Mouse (Mus musculus): Measurements from ENCODE around the gene C2.

Gene C2

GRCm38 (mm10) chr17:34898160-34898586 is at the start of gene C2, which contains the start of gene Ehmt2:
C2 (minus strand) TSS chr17:34898265.
Ehmt2 (plus strand) TSS chr17:34898469.
- DNase-seq, result peak; percentile 66 to 89

GRCm38 (mm10) chr17:34947606-34948005 is 49.5 kb upstream of the C2 start:
- peak; percentile 77 for DNase-seq

DNA sequence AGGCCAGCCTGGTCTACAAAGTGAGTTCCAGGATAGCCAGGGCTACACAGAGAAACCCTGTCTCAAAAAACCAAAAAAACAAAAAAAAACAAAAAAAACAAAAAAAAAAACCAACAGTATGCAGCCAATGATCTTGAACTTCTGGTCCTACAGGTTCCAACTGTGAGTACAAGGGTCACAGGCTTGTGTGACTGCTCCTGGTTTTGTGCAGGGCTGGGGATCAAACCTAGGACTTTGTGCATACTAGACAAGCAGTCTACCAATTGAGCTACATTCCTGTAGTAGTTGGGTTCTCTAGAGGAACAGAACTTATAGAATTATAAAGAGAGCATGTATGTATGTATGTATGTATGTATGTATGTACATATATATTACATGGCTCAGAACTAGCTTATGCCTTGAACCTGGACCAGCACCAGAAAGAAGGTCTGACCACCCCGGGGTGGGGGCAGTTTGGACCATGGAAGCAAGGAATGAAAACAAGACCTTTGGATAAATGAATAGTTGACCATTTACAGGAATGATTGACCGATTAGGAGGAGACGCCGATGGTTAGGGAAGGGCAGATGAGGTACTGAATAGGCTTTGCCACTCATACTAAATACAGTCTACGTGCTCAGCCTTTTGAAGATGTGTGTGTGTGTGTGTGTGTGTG is 48.5 kb upstream of the C2 start:
- DNase-seq, result peak; percentile 73 to 78

DNA sequence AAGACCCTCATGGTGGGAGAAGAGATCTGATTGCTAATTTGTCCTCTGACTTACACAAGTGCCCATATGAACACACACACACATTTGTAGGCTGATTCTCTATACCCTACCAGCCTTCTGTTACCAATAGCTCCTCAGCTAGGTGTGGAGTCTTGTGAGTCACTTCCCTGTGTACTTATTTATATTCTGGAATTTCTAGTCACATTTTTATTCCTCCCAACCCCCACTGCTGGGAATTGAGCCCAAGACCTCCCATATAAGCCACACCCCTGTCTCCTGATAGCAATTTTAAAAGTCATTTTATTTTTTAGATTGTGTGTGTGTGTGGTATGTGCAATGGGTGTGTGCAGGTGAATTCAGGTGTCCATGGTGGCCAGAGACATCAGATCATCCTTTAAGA is 46.3 kb upstream of the C2 start:
- peak; percentile 60 to 65 for DNase-seq

GRCm38 (mm10) chr17:34943128-34943815 is 45.2 kb upstream of the C2 start:
- DNase-seq, result peak; percentile 48 to 71

GRCm38 (mm10) chr17:34941344-34942041 is 43.4 kb upstream of the C2 start:
- peak in 1 of 2 experiments; percentile 49 for DNase-seq

DNA sequence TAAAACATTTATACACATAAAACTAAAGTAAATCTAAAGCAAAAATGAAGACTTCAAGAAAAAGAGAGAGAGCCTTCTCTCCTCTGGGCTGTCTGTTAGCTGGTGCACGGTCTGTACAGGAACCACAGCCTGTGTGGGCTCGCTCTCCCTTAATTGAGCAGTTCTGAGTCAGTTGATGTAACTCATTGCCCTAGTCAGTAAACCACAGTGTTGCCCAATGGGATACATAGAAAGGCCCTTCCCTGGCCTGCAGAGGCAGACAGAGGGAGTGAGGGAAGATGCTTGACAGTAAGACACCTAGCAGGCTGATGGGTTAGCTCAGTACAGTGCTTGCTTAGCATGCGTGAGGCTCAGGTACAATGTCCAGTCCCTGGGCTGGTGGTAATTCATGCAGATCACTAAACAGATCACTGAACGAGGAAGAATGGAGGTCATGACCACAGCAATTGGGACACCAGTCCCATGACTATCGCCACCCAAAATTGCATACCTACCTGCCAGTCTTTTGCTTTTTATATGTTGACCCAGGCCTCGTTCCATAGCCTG is 40.0 kb upstream of the C2 start:
- peak; percentile 70 to 79 for DNase-seq

DNA sequence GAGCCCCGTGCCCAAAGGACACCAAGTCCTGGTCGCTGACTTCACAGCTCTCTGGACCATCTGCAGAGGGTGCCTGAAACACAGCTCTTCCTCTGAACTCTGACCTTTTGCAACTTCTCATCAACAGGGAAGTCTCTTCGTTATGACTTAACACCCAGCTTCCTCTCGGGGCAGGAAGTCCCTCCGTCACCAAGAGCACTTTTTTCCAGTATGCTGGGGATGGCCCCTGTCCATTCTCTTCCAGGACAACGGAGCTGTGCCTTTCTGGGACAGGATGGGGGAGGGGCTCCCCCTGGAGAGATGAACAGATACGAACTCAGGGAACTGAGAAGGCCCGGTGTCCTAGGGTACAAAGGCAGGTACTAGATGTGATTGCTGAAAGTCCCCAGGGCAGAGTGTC is 36.8 kb upstream of the C2 start:
- peak; percentile 56 to 72 for DNase-seq

GRCm38 (mm10) chr17:34934031-34934430 is 36.0 kb upstream of the C2 start:
- peak; percentile 79 to 80 for DNase-seq

- no peak for DNase-seq
These were observed 34.2 kb upstream of the C2 start for GRCm38 (mm10) chr17:34932287-34932686.

- peak in 1 of 2 experiments; percentile 56 for DNase-seq
These were observed 33.7 kb upstream of the C2 start for GRCm38 (mm10) chr17:34931735-34932098.

DNA sequence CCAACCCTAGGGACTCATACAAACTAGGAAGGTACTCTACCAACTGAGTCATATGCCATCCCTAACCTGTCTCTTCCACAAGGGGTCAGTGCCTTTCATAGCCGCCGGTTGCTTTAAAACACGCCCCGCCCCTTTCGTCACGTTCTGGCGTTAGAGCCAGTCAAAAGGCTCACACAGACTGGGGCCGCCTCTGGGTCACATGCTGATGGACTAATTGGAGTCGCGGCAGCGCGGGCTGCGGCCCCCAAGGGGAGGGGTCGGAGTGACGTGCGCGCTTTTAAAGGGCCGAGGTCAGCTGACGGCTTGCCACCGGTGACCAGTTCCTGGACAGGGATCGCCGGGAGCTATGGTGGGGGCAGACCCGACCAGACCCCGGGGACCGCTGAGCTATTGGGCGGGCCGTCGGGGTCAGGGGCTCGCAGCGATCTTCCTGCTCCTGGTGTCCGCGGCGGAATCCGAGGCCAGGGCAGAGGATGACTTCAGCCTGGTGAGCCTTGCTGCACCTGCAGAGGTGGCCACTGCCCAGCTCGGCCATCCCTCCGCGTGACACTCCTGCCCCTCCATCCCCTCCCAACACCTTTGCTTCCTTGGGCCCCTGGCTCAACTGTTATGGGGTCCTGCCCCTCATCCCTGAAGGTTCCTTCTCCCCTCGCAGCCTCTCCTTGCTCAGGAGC is 33.1 kb upstream of the C2 start, which contains the start of gene Neu1:
Neu1 (plus strand) TSS at position 193 of the 674 bp plus-strand sequence.
- peak; percentile 100 for DNase-seq

- DNase-seq, result no peak
These were observed 30.8 kb upstream of the C2 start for GRCm38 (mm10) chr17:34928841-34929240.

- no peak for DNase-seq
These were observed 29.4 kb upstream of the C2 start for GRCm38 (mm10) chr17:34927306-34928019.

DNA sequence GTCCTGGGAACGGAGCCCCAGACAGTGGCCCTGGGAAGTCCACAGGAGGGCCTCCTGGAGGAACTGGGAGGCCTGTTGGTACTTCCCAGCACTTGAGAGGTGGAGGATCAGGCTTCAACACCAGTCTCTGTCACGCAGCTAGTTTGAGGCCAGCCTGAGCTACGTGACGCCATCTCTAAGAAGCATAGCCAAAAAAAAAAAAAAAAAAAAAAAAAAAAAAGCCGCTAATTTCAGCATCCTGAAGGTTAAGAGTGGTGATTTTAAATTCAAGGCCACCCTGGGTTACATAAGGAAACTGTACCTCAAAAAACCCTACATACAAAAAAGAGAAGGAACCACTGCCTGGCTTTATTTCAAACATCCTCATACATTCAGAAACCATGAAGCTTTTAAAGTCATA is 26.2 kb upstream of the C2 start:
- DNase-seq, result no peak

- DNase-seq, result peak in 1 of 2 experiments; percentile 52
These were observed 24.9 kb upstream of the C2 start for GRCm38 (mm10) chr17:34922939-34923338.

GRCm38 (mm10) chr17:34917188-34917587 is 19.1 kb upstream of the C2 start:
- no peak for DNase-seq

DNA sequence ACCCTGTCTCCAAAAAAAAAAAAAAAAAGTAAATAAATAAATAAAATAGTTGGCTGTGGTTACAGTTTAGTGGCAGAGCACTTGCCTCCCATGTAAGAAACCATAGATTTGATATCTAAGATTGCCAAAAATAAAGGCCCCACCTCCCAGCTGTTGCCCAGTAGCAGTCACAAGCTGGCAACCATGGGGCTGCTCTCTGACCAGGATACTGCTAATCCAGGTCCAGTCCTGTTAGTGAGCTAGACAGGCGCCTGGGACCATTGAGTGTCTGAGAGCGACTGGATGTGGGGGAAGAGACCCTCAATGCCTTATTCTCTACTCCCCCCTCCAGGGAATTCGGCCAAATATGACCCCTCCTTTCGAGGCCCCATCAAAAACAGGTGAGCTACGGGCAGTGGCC is 18.3 kb upstream of the C2 start:
- no peak for DNase-seq

GRCm38 (mm10) chr17:34915410-34915831 is 17.4 kb upstream of the C2 start:
- peak; percentile 86 to 87 for DNase-seq

DNA sequence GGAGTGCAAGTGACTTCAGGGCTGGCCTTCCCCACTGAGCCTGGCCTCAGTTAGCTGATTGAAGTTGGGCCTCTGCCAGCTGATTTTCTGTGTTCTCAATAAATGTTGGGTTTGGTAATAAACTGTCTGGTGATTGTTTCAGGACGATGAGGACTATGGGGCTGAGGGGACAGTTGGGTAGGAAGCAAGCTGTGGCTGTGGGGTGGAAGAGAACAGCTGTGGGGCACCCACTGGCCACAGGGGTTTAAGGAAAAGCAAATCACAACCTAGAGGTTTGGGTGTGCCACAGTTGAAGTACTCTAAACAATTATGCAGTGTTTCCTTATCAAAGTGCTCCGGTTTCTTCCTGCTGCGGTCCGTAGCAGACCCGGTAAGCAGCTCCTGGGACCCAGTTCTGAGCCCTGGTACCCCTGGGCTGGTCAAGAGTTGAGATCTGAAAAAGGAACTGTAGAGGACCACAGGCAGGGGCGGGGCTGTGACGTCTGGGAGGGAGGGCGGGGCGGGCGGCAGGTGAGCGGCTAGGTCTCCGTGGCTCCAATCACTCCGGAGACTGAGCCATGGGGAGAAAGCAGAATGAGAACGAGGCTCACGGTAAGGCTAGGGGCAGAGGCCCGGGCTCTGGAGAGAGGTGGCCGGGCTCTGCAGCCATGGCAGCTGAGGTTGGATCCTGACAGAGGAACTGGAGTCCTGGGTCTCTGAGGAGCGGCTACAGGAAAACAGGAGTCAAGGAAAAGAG is 16.0 kb upstream of the C2 start, which contains the start of gene Slc44a4:
Slc44a4 (plus strand) TSS at position 537 of the 736 bp plus-strand sequence.
- DNase-seq, result peak in 1 of 2 experiments; percentile 78

- peak; percentile 84 to 92 for DNase-seq
These were observed 13.9 kb upstream of the C2 start for GRCm38 (mm10) chr17:34911945-34912351.

All from kidney, postnatal 36 days (tissue).